Mouse (Mus musculus) ES-Bruce4 (cell line): ENCODE data around the gene Tmem135.

ENCODE experiments used
- CTCF ChIP-seq: IDR thresholded peaks from one replicate; pipeline ENCODE4 v1.8.1; 2011; ENCODE audit warnings: low read depth, low read length
- POLR2A ChIP-seq: IDR thresholded peaks from one replicate; pipeline ENCODE4 v1.8.1; 2011; ENCODE audit warnings: low read length; ENCODE audit not compliant: insufficient read depth

DNA sequence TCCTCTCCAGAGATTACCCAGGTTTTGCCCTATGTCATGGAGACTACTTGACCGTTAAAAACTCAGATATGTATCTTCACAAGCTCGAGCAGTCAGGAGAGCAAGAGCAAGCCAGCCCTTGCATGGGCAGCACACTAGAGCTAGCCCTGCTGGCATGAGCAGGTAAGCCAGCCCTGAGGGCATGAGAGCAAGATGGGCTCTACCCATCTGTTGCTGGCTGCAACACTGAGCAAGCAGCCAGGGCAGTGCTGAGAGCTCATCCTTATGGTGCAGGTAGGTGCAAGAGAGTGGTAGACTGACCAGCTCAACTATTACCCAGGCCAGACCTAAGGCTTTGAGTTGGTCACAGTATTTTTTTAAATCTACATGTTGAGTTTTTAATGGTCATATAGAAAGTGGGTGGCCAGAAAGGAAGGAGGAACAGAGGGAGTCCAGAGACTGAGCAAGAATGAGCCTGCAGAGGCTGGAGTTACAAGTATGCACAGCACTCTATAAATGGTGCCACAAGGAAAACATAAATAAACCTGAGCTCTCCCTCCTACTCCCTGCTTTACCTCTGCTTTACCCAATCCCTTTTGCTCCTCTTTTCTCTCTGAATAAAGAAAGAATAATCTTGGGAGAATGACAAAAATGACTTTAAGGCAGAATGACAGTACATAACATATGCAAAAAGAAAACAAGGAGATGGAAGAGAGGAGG is 156.9 kb downstream of the Tmem135 start:
- TF ChIP-seq POLR2A (no peak), CTCF (no peak)
